16 mouse cellular contexts compared by ENCODE assay signal in genomic region chr8:8700821-8701220, GRCm38 (mm10).
"Had no signal": no experiment of that assay in that cellular context is flagged by ENCODE, and none has a peak within 500 bp of the region (broad histone marks: within the 10 kb centered on the region; RNA-seq: fewer than 3 reads in every experiment).

No protein-coding gene starts in this region.

- DNase-seq: liver, postnatal 0 days; lung, adult 2 months; lung, postnatal 14 days; lung, postnatal 36 days; right cerebral cortex, postnatal 14 days; thymus, adult 2 months; thymus, postnatal 36 days had no signal

- H3K4me2 ChIP-seq: lung, embryonic 15.5 days; midbrain, embryonic 12.5 days; midbrain, embryonic 15.5 days; neural tube, embryonic 12.5 days; stomach, embryonic 15.5 days had no signal

- H3K27me3 ChIP-seq: lung, embryonic 15.5 days; midbrain, embryonic 12.5 days; midbrain, embryonic 15.5 days; neural tube, embryonic 12.5 days; stomach, embryonic 15.5 days had no signal

- ATAC-seq: liver, postnatal 0 days; lung, postnatal 0 days; midbrain, embryonic 15.5 days had no signal

- H3K4me3 ChIP-seq: lung, embryonic 15.5 days; megakaryocyte, embryonic 14.5 days; midbrain, embryonic 12.5 days; midbrain, embryonic 15.5 days; neural tube, embryonic 12.5 days; stomach, embryonic 15.5 days had no signal

- H3K9me3 ChIP-seq: lung, embryonic 15.5 days; midbrain, embryonic 12.5 days; midbrain, embryonic 15.5 days; neural tube, embryonic 12.5 days; stomach, embryonic 15.5 days had no signal

- H3K27ac ChIP-seq: lung, embryonic 15.5 days; macrophage; midbrain, embryonic 12.5 days; midbrain, embryonic 15.5 days; neural tube, embryonic 12.5 days; stomach, embryonic 15.5 days; stomach, postnatal 0 days had no signal

- H3K4me1 ChIP-seq: lung, embryonic 15.5 days; midbrain, embryonic 12.5 days; midbrain, embryonic 15.5 days; neural tube, embryonic 12.5 days; stomach, embryonic 15.5 days had no signal

- H3K36me3 ChIP-seq: lung, embryonic 15.5 days; midbrain, embryonic 12.5 days; midbrain, embryonic 15.5 days; neural tube, embryonic 12.5 days; stomach, embryonic 15.5 days had no signal

- H3K9ac ChIP-seq: liver, postnatal 0 days; lung, embryonic 15.5 days; midbrain, embryonic 12.5 days; midbrain, embryonic 15.5 days; neural tube, embryonic 12.5 days; stomach, embryonic 15.5 days had no signal
